Comparison of ENCODE assay signal across 9 mouse cellular contexts in genomic region chr3:121969451-121969850, GRCm38 (mm10). TPM values are rescaled to one million over a fixed set of nuclear protein-coding genes. Genes with fewer than 3 reads are reported as not detected.
DNase-seq lines count a peak whose midpoint lies in the region; ATAC-seq lines count a peak whose summit lies in the region.
"Had no signal": no experiment of that assay in that cellular context is flagged by ENCODE, and none has a peak within 500 bp of the region (broad histone marks: within the 10 kb centered on the region; RNA-seq: fewer than 3 reads in every experiment).

No protein-coding gene starts in this region.

- no peak overlapping the region for H3K27ac ChIP-seq in kidney, embryonic 14.5 days (ENCODE audit: low read depth, low read length)
- no peak overlapping the region for H3K27ac ChIP-seq in embryonic facial prominence, embryonic 10.5 days (replicated peaks)
- no peak overlapping the region for H3K27ac ChIP-seq in embryonic facial prominence, embryonic 14.5 days (replicated peaks; ENCODE audit: low read depth, low read length)
- no peak overlapping the region for H3K27ac ChIP-seq in liver, embryonic 13.5 days
- H3K27ac ChIP-seq: macrophage had no signal

- no peaks in the 10 kb centered on the region for H3K4me1 ChIP-seq in kidney, embryonic 14.5 days (ENCODE audit: control insufficient read depth, insufficient read depth, low read length)
- peaks cover 26% of the 10 kb centered on the region for H3K4me1 ChIP-seq in embryonic facial prominence, embryonic 10.5 days
- H3K4me1 ChIP-seq in embryonic facial prominence, embryonic 14.5 days (ENCODE audit: control insufficient read depth, insufficient read depth, low read length), result no peaks in the 10 kb centered on the region; the same call in 1 of the 2 replicates
- H3K4me1 ChIP-seq in liver, embryonic 13.5 days (replicated peaks), result peaks cover 21% of the 10 kb centered on the region

- H3K4me3 ChIP-seq in kidney, embryonic 14.5 days (ENCODE audit: low read length), result peak overlapping the region; percentile 65; the same call in 1 of the 2 replicates
- H3K4me3 ChIP-seq in embryonic facial prominence, embryonic 10.5 days, result peak overlapping the region; percentile 74
- H3K4me3 ChIP-seq in embryonic facial prominence, embryonic 14.5 days (ENCODE audit: low read depth, low read length), result peak overlapping the region; percentile 52
- H3K4me3 ChIP-seq in liver, embryonic 13.5 days (replicated peaks), result 0 out of 2 replicates have a peak overlapping the region, but pooled peaks have one; percentile 21

- 64% methylated on average over 1 of the region's 1 CpGs for WGBS in kidney, embryonic 14.5 days
- WGBS in embryonic facial prominence, embryonic 10.5 days, result 61% methylated on average over 1 of the region's 1 CpGs
- WGBS in embryonic facial prominence, embryonic 14.5 days, result 40% methylated on average over 1 of the region's 1 CpGs
- WGBS in liver, embryonic 13.5 days (ENCODE audit: insufficient replicate concordance), result 43% methylated on average over 1 of the region's 1 CpGs

- H3K9me3 ChIP-seq in kidney, embryonic 14.5 days (ENCODE audit: control insufficient read depth, low read length), result no peaks in the 10 kb centered on the region
- no peaks in the 10 kb centered on the region for H3K9me3 ChIP-seq in embryonic facial prominence, embryonic 10.5 days
- no peaks in the 10 kb centered on the region for H3K9me3 ChIP-seq in embryonic facial prominence, embryonic 14.5 days (ENCODE audit: control insufficient read depth, low read length)
- no peaks in the 10 kb centered on the region for H3K9me3 ChIP-seq in liver, embryonic 13.5 days (replicated peaks)

- no peak overlapping the region; the same call in 1 of the 2 replicates for H3K9ac ChIP-seq in kidney, embryonic 14.5 days (ENCODE audit: low read depth, low read length)
- H3K9ac ChIP-seq in embryonic facial prominence, embryonic 14.5 days (ENCODE audit: low read depth, low read length), result peak overlapping the region; percentile 64
- no peak overlapping the region for H3K9ac ChIP-seq in liver, embryonic 13.5 days

- peak overlapping the region; percentile 68 for H3K4me2 ChIP-seq in kidney, embryonic 14.5 days (replicated peaks; ENCODE audit: low read depth, low read length)
- peak overlapping the region; percentile 75 for H3K4me2 ChIP-seq in embryonic facial prominence, embryonic 14.5 days (ENCODE audit: low read depth, low read length)
- H3K4me2 ChIP-seq in liver, embryonic 13.5 days, result peak overlapping the region; percentile 40; the same call in 1 of the 2 replicates

- no peak for DNase-seq in kidney, postnatal 36 days
- no peak for DNase-seq in embryonic facial prominence, embryonic 10.5 days (ENCODE audit: low spot score)
- DNase-seq in embryonic facial prominence, embryonic 14.5 days (ENCODE audit: low spot score), result no peak
- no peak for DNase-seq in liver, embryonic 13.5 days
- DNase-seq in spleen, adult 18-20 months, result no peak
- DNase-seq in gastrocnemius, postnatal 25 days, result no peak
- DNase-seq: thymus, adult 2 months had no signal

- ATAC-seq in kidney, embryonic 14.5 days (ENCODE audit: low FRiP score, low TSS enrichment), result no peak
- ATAC-seq in embryonic facial prominence, embryonic 14.5 days (ENCODE audit: low read depth), result no peak
- no peak for ATAC-seq in liver, embryonic 13.5 days (ENCODE audit: low read depth)

- no peaks in the 10 kb centered on the region; the same call in 1 of the 2 replicates for H3K27me3 ChIP-seq in kidney, embryonic 14.5 days (ENCODE audit: control insufficient read depth, insufficient read depth, low read length)
- 0 out of 2 replicates have a peak, but pooled peaks cover 4% of the 10 kb centered on the region for H3K27me3 ChIP-seq in embryonic facial prominence, embryonic 10.5 days (replicated peaks; ENCODE audit: low read depth, poor library complexity, severe bottlenecking)
- no peaks in the 10 kb centered on the region for H3K27me3 ChIP-seq in embryonic facial prominence, embryonic 14.5 days (replicated peaks; ENCODE audit: control insufficient read depth, insufficient read depth, low read length)
- H3K27me3 ChIP-seq in liver, embryonic 13.5 days, result no peaks in the 10 kb centered on the region

- no peaks in the 10 kb centered on the region for H3K36me3 ChIP-seq in kidney, embryonic 14.5 days (ENCODE audit: control insufficient read depth, insufficient read depth, low read length)
- no peaks in the 10 kb centered on the region for H3K36me3 ChIP-seq in embryonic facial prominence, embryonic 10.5 days (replicated peaks)
- H3K36me3 ChIP-seq in embryonic facial prominence, embryonic 14.5 days (ENCODE audit: control insufficient read depth, insufficient read depth, low read length), result no peaks in the 10 kb centered on the region
- no peaks in the 10 kb centered on the region for H3K36me3 ChIP-seq in liver, embryonic 13.5 days

RNA-seq across cellular contexts. Expression of gene Arhgap29, which starts 17.1 kb away (rescaled TPM):
- polyA plus RNA-seq in kidney, embryonic 14.5 days (2014; fragmentation: Nextera tagmentation; extraction: Ambion mirVana), result 26.4 and 49.7 TPM in 2 replicates
- 40.9 and 46.9 TPM in 2 replicates for polyA plus RNA-seq in embryonic facial prominence, embryonic 10.5 days (2016; fragmentation: Nextera tagmentation; extraction: Ambion mirVana)
- polyA plus RNA-seq in embryonic facial prominence, embryonic 14.5 days (2014; fragmentation: Nextera tagmentation; extraction: Ambion mirVana), result 75.2 and 82.0 TPM in 2 replicates
- 5.2 and 6.6 TPM in 2 replicates for polyA plus RNA-seq in liver, embryonic 13.5 days (2015; fragmentation: Nextera tagmentation; extraction: Ambion mirVana)
- 10 to 100 TPM; 18.3 to 19.1 TPM for total RNA-seq in gastrocnemius, postnatal 25 days (2021)

Comparison
In these comparisons a context has a peak if more than half of its experiments do, and no peak if none do; other contexts are left out.
1. H3K4me3 ChIP-seq: peak in every context shown above with its lines; median percentile 74 in embryonic facial prominence, embryonic 10.5 days; 65 in kidney, embryonic 14.5 days; 52 in embryonic facial prominence, embryonic 14.5 days; 21 in liver, embryonic 13.5 days.